Mouse (Mus musculus): ENCODE measurements around the gene Filip1l.

DNA sequence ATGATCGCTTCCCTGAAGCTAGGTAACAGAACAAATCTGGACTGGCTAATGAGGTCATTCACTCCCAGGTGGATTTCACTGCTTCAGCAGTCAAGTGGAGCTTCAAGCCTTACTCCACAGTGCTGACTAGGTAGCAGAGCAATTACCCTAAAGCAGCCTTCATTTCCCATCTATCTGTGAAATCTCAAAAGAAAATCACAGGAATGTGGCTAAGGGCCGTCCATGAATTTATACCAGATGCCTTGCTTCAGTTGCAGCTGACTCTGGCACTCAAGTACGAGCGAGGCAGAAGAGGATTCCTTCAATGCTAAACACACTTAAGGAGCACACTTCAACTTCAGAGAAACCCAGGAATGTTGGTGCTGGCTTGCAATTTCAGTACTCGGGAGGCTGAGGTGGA, 50.9 kb downstream of the Filip1l start:
- TF ChIP-seq POLR2A (IDR thresholded peaks at IDR 0.05; ENCODE audit: borderline replicate concordance, control insufficient read depth, low read depth, low read length): no peak
- no peak for TF ChIP-seq CTCF (IDR thresholded peaks at IDR 0.05; ENCODE audit: control insufficient read depth, insufficient read depth, low read length)
